Mouse (Mus musculus): ENCODE results near the gene Ccdc115. TPM values are rescaled to one million over a fixed set of nuclear protein-coding genes. Genes with fewer than 3 reads are reported as not detected.

Gene Ccdc115
- total RNA-seq, 1 experiment, result 26.6 TPM

DNA sequence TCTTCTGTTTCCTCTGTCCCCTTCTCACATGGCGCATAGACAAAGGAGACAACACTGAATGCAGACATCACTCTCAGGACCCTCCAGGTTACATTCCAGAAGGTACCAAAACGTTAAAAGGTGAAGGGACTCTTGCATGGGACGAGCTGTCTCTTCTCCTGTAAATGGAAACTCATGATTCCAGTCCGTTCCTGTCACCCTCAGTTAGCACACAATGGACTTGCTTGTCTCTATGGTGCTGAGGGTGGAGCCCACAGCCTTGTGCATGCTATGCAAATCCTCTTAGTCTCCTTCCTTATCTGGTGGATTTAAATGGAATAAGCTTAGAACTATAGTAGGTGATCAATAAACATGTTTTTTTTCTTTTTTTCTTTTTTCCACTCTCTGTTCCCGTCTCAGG is 30.3 kb upstream of the Ccdc115 start:
- Histone ChIP-seq H3K9ac (ENCODE audit: insufficient read depth, low read depth, low read length, poor library complexity, severe bottlenecking) (no peak overlapping the region), H3K36me3 (ENCODE audit: control insufficient read depth, insufficient read depth, low read length, poor library complexity, severe bottlenecking) (no peaks in the 10 kb centered on the region), H3K9me3 (ENCODE audit: control insufficient read depth, insufficient read depth, low read depth, low read length) (no peaks in the 10 kb centered on the region), H3K4me3 (ENCODE audit: insufficient read depth in 1 of 2, low read depth in 1 of 2, low read length in 2 of 2, poor library complexity in 1 of 2, severe bottlenecking in 1 of 2) (no peak overlapping the region), H3K4me1 (ENCODE audit: control insufficient read depth in 2 of 2, insufficient read depth in 2 of 2, low read length in 2 of 2, poor library complexity in 1 of 2) (peaks cover 2 to 22% of the 10 kb centered on the region in 2 experiments; a peak in 3 of 4 replicates), H3K27ac (ENCODE audit: insufficient read depth, low read depth, low read length, poor library complexity, severe bottlenecking) (no peak overlapping the region)
- in situ Hi-C loops (cut with MboI; ENCODE audit: low sequenced_read_pairs in 2 of 2, unreplicated experiment in 2 of 2), result no loop called here
- DNase-seq (ENCODE audit: low read depth, low spot score), result no peak
- TF ChIP-seq ZC3H11A (IDR thresholded peaks at IDR 0.05; ENCODE audit: borderline replicate concordance, low read depth, low read length), result no peak
- TF ChIP-seq ZNF384 (IDR thresholded peaks at IDR 0.05; ENCODE audit: low read depth, low read length), result no peak
- no peak for TF ChIP-seq MAFK (IDR thresholded peaks at IDR 0.05; ENCODE audit: insufficient read depth, low read depth, low read length)
- no peak for TF ChIP-seq CHD2 (IDR thresholded peaks at IDR 0.05; ENCODE audit: low read depth, low read length)
- TF ChIP-seq HCFC1 (IDR thresholded peaks at IDR 0.05; ENCODE audit: borderline replicate concordance, insufficient read depth, low read length), result no peak

DNA sequence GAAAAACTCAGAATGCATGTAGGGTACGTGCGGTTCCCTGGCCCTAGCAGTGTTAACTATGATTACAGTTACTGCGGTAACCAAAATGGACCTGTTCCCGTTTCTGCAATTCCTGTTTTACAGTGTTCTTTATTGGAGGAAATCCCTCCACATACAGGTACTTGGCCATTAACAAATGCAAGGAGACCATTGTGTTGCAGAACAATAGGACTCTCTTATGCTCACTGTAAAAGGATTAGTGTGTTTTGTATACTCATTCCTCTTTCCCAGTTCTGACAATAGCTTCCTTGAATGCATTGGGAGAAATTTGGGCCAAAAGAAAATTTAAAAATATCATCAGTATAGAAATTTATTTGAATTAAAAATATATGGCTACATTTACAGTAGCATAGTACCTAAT is 29.0 kb upstream of the Ccdc115 start:
- Histone ChIP-seq H3K4me1 (ENCODE audit: control insufficient read depth in 2 of 2, insufficient read depth in 2 of 2, low read length in 2 of 2, poor library complexity in 1 of 2) (peaks cover 2 to 21% of the 10 kb centered on the region in 2 experiments; a peak in 3 of 4 replicates), H3K9me3 (ENCODE audit: control insufficient read depth, insufficient read depth, low read depth, low read length) (no peaks in the 10 kb centered on the region), H3K36me3 (ENCODE audit: control insufficient read depth, insufficient read depth, low read length, poor library complexity, severe bottlenecking) (no peaks in the 10 kb centered on the region), H3K9ac (ENCODE audit: insufficient read depth, low read depth, low read length, poor library complexity, severe bottlenecking) (0 out of 2 replicates have a peak overlapping the region, but pooled peaks have one; percentile 5), H3K27ac (ENCODE audit: insufficient read depth, low read depth, low read length, poor library complexity, severe bottlenecking) (peak overlapping the region; percentile 67; the same call in 1 of the 2 replicates), H3K4me3 (ENCODE audit: insufficient read depth in 1 of 2, low read depth in 1 of 2, low read length in 2 of 2, poor library complexity in 1 of 2, severe bottlenecking in 1 of 2) (no peak overlapping the region)
- DNase-seq (ENCODE audit: low read depth, low spot score), result no peak
- in situ Hi-C loops (cut with MboI; ENCODE audit: low sequenced_read_pairs in 2 of 2, unreplicated experiment in 2 of 2), result no loop called here
- TF ChIP-seq MAFK (IDR thresholded peaks at IDR 0.05; ENCODE audit: insufficient read depth, low read depth, low read length) (no peak), ZC3H11A (IDR thresholded peaks at IDR 0.05; ENCODE audit: borderline replicate concordance, low read depth, low read length) (no peak)

DNA sequence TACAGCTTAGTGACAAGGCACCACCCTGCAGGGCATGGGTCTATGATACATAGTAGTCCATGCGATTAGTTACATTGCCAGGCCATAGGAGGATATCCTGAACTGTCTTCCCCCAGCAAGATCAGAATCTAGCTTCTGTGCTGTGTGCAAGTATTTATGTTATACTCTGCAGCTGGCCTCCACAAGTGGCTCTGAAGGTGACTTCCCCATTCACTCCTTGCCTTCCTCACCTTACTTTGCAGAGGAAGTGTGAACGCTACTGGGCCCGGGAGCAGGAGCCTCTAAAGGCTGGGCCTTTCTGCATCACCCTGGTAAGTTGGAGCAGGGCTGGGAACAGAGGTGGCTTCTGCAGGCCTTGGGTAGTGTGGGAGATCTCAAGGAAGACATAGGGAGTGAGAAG is 28.6 kb upstream of the Ccdc115 start:
- Histone ChIP-seq H3K9ac (ENCODE audit: insufficient read depth, low read depth, low read length, poor library complexity, severe bottlenecking) (0 out of 2 replicates have a peak overlapping the region, but pooled peaks have one; percentile 5), H3K36me3 (ENCODE audit: control insufficient read depth, insufficient read depth, low read length, poor library complexity, severe bottlenecking) (no peaks in the 10 kb centered on the region), H3K9me3 (ENCODE audit: control insufficient read depth, insufficient read depth, low read depth, low read length) (no peaks in the 10 kb centered on the region), H3K4me3 (ENCODE audit: insufficient read depth in 1 of 2, low read depth in 1 of 2, low read length in 2 of 2, poor library complexity in 1 of 2, severe bottlenecking in 1 of 2) (no peak overlapping the region), H3K4me1 (ENCODE audit: control insufficient read depth in 2 of 2, insufficient read depth in 2 of 2, low read length in 2 of 2, poor library complexity in 1 of 2) (peaks cover 2 to 18% of the 10 kb centered on the region in 2 experiments; a peak in 3 of 4 replicates), H3K27ac (ENCODE audit: insufficient read depth, low read depth, low read length, poor library complexity, severe bottlenecking) (peak overlapping the region; percentile 67)
- no peak for TF ChIP-seq ZNF384 (IDR thresholded peaks at IDR 0.05; ENCODE audit: low read depth, low read length)
- TF ChIP-seq CHD2 (IDR thresholded peaks at IDR 0.05; ENCODE audit: low read depth, low read length), result no peak
- TF ChIP-seq HCFC1 (IDR thresholded peaks at IDR 0.05; ENCODE audit: borderline replicate concordance, insufficient read depth, low read length), result no peak
- TF ChIP-seq MAFK (IDR thresholded peaks at IDR 0.05; ENCODE audit: insufficient read depth, low read depth, low read length), result no peak
- no peak for TF ChIP-seq ZC3H11A (IDR thresholded peaks at IDR 0.05; ENCODE audit: borderline replicate concordance, low read depth, low read length)
- DNase-seq (ENCODE audit: low read depth, low spot score), result no peak
- in situ Hi-C loops (cut with MboI; ENCODE audit: low sequenced_read_pairs in 2 of 2, unreplicated experiment in 2 of 2), result no loop called here

DNA sequence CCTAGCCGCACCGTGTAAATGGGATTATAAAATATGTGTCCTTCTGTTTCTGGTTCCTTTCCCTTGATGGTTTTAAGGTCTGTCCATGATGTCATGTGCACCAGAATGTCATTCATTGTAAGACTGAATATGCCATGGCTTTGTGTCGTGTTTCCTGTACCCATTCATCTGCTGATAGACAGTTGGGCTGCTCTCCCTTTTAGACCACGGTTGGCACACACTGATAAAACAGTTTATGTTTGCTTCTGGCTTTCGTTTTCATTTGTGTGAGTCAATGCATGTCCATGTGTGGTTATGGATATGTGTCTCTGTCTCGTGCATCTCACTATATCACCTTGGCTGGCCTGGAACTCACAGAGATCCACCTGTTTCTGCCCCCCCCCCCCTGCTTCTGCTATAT is 26.0 kb upstream of the Ccdc115 start:
- Histone ChIP-seq H3K9me3 (ENCODE audit: control insufficient read depth, insufficient read depth, low read depth, low read length) (no peaks in the 10 kb centered on the region), H3K27ac (ENCODE audit: insufficient read depth, low read depth, low read length, poor library complexity, severe bottlenecking) (no peak overlapping the region), H3K36me3 (ENCODE audit: control insufficient read depth, insufficient read depth, low read length, poor library complexity, severe bottlenecking) (no peaks in the 10 kb centered on the region), H3K9ac (ENCODE audit: insufficient read depth, low read depth, low read length, poor library complexity, severe bottlenecking) (no peak overlapping the region), H3K4me3 (ENCODE audit: insufficient read depth in 1 of 2, low read depth in 1 of 2, low read length in 2 of 2, poor library complexity in 1 of 2, severe bottlenecking in 1 of 2) (no peak overlapping the region), H3K4me1 (ENCODE audit: control insufficient read depth in 2 of 2, insufficient read depth in 2 of 2, low read length in 2 of 2, poor library complexity in 1 of 2) (peaks cover 2 to 13% of the 10 kb centered on the region in 2 experiments; a peak in 3 of 4 replicates)
- DNase-seq (ENCODE audit: low read depth, low spot score), result no peak
- in situ Hi-C loops (cut with MboI; ENCODE audit: low sequenced_read_pairs in 2 of 2, unreplicated experiment in 2 of 2), result no loop called here
- TF ChIP-seq CHD2 (IDR thresholded peaks at IDR 0.05; ENCODE audit: low read depth, low read length) (no peak), ZNF384 (IDR thresholded peaks at IDR 0.05; ENCODE audit: low read depth, low read length) (no peak), MAFK (IDR thresholded peaks at IDR 0.05; ENCODE audit: insufficient read depth, low read depth, low read length) (no peak), HCFC1 (IDR thresholded peaks at IDR 0.05; ENCODE audit: borderline replicate concordance, insufficient read depth, low read length) (no peak), ZC3H11A (IDR thresholded peaks at IDR 0.05; ENCODE audit: borderline replicate concordance, low read depth, low read length) (no peak)

DNA sequence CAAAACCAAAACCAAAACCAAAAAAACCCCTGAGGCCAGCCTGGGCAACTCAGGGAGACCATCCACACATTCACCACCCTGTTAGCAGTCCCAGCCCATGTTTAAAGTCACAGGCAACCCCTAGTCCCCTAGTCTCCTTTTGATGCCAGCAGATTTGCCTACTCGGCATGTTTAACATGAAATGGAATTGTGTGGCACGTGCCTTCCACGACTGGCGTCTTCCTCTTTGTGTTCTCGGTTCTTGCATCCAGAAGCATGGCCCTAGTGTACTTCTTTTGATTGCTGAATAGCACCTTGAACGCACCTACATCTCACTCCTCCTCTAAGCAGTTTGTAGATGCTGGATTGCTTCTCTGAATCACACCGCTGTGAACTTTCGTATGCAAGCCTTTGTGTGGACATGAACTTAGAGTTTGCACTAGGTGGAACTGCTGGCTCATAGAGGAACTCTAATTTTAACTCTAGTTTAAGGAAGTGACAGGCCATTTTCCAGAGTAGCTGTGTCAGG is 24.9 kb upstream of the Ccdc115 start:
- in situ Hi-C loops (cut with MboI; ENCODE audit: low sequenced_read_pairs in 2 of 2, unreplicated experiment in 2 of 2), result no loop called here
- no peak overlapping the region for H3K4me3 ChIP-seq (ENCODE audit: insufficient read depth in 1 of 2, low read depth in 1 of 2, low read length in 2 of 2, poor library complexity in 1 of 2, severe bottlenecking in 1 of 2)
- no peaks in the 10 kb centered on the region for H3K9me3 ChIP-seq (ENCODE audit: control insufficient read depth, insufficient read depth, low read depth, low read length)
- H3K27ac ChIP-seq (ENCODE audit: insufficient read depth, low read depth, low read length, poor library complexity, severe bottlenecking), result no peak overlapping the region
- no peak for DNase-seq (ENCODE audit: low read depth, low spot score)
- no peak overlapping the region for H3K9ac ChIP-seq (ENCODE audit: insufficient read depth, low read depth, low read length, poor library complexity, severe bottlenecking)
- H3K4me1 ChIP-seq (ENCODE audit: control insufficient read depth in 2 of 2, insufficient read depth in 2 of 2, low read length in 2 of 2, poor library complexity in 1 of 2), result peaks cover 0 to 8% of the 10 kb centered on the region in 2 experiments; a peak in 3 of 4 replicates
- TF ChIP-seq ZNF384 (IDR thresholded peaks at IDR 0.05; ENCODE audit: low read depth, low read length) (no peak), MAFK (IDR thresholded peaks at IDR 0.05; ENCODE audit: insufficient read depth, low read depth, low read length) (peak; percentile 43; the same call in 1 of the 2 replicates)
- no peaks in the 10 kb centered on the region for H3K36me3 ChIP-seq (ENCODE audit: control insufficient read depth, insufficient read depth, low read length, poor library complexity, severe bottlenecking)

Data from ES-E14 (cell line).